Mouse (Mus musculus) spleen, postnatal 4 days (tissue): ENCODE results near the gene Nf2.

ENCODE experiments used
- DNase-seq, 2 experiments: peaks; one replicate each; pipeline ENCODE4 v3.0.0; 2022; ENCODE audit warnings: low spot score in 2 of 2

Nf2 gene

GRCm38 (mm10) chr11:4746733-4747132 lies 102.6 kb downstream of the Nf2 start, which contains the start of gene Cabp7:
TSS of gene Cabp7 (minus strand) at chr11:4746778.
- DNase-seq = no peak

GRCm38 (mm10) chr11:4745969-4746368 lies 103.4 kb downstream of the Nf2 start:
- no peak for DNase-seq

DNA sequence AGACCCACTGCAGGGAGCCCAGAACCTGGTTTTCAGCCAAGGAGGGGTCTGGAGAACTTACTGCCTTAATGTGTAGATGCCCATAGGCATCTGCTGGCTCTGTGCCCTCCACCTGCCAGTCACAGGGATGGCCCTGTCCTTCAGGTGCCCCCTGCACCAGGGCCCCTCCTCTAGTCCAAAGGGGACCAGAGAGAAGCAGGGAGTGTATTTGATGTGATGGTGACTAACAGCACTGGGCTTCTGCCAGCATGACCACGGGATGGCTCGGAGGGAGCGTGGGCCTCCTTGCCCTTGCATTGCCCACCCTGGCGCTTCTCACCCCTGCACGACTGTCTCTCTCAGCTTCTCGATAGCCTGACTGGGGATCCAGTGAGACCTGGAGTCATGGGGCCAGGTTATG lies 104.6 kb downstream of the Nf2 start:
- no peak for DNase-seq

DNA sequence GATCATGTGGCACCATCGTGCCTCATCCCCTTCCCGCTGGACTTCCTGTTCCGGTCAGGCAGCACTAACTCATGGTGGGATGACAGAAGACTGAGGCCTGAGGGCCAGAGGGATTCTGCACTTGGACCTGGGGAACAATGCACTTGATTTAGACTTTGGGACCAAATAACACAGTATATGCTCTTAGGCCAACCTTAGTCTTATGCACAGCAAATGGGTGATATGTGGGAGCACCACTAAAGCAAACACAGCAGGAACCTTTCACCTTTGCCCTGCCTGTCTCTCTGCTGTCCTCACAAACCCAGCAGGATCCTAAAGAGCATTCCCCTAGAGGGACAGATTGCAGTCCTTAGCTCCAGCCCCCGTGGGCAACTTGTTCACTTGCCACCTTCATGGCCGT lies 108.6 kb downstream of the Nf2 start:
- no peak for DNase-seq

GRCm38 (mm10) chr11:4738719-4739118 lies 110.6 kb downstream of the Nf2 start:
- DNase-seq = no peak

- DNase-seq = no peak
Observed at GRCm38 (mm10) chr11:4737682-4738081, 111.7 kb downstream of the Nf2 start.

DNA sequence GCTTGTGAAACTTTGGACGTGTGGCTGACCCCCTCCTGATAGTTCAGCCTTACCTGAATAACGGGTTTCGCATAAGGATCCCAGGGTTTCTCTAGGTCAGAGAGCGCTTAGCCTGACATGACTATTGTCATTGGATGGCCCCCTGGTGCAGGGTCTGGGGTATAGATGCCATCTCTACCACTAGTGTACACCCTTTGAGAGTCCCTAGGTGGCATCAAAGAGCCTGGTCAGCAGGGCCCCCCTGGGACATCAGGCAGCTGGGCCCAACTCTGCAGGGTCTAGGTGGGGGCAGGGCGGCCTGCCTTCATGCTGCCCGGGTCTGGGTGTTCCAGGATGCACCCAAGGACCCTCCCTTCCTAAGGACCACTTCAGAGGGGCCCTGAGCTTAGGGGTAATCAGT lies 113.0 kb downstream of the Nf2 start:
- no peak for DNase-seq

DNA sequence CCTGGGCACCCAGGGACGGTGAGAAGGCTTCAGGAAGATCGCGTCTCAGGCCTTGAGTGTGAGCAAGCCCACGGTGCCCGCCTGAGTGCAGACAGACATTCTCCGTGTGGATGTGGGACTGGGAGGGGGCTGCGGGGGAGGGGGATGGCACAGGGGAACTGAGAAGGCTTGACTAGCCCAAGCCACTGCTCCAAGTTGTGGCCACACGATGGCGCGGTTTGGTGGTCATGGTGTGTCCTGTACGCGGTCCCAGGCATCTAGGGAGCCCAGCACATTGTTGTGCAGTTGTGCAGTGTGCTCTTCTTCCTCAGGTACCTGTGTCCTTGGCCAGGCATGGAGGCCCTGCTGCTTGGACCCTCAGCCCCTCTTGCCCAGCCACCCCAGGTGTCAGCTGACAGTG lies 115.2 kb downstream of the Nf2 start:
- no peak for DNase-seq

DNA sequence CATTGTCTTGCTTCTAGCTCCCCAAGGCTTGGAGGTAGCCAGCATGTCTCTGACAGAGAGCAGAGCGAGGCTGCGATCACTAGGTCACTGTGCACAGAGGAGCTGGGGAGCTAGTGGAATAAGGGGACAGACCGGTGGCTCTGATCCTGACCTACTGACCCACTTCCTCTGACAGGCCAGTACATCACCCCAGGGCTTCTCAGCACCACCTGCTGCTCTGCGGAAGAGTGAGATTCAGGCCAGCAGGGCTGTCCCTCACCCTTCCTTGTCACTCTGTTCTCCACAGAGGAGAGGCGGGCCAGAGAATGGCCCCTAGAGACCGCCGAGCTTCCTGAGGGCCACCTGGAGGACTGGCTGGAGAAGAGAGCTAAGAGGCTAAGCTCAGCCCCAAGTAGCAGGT lies 117.6 kb downstream of the Nf2 start:
- no peak for DNase-seq

- no peak for DNase-seq
Observed at GRCm38 (mm10) chr11:4730913-4731312, 118.4 kb downstream of the Nf2 start.

GRCm38 (mm10) chr11:4730096-4730495 lies 119.2 kb downstream of the Nf2 start:
- DNase-seq = no peak

DNA sequence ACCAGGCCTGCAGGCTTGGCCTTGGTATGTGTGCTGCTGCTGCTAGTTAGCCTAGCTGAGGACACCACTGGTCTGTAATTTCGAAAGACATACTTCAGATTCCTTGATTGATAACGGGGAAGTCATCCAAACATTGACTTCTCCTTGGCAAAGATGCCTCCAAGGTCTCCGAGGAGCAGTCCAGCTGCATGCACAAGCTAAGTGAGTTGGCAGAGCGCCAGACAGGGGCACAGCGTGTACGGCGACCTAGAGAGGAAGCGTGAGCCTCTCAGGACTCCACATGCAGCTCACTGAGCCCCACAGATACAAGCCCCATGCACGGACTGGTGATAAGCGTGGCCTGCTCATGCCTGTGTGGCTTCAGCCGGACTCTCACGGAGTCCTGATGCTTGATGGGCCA lies 119.7 kb downstream of the Nf2 start:
- DNase-seq = no peak

DNA sequence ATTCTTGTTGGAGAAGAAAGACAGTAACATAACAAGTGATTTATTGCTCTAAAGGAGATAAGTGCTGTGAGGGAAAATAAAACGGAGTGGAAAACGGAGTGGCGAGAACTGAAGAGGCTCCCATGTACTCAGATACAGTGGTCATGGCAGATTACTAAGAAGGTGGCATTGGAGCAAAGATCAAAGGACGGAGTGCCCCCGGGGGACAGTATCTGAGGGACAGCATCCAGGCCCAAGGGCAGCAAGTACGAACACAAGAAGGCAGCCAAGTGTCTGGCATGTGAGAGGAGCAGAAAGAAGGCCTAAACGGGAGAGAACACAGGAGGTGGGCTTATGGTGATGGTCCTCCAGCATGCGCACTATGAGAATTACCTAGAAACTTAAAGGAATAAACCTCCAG lies 127.6 kb downstream of the Nf2 start:
- no peak for DNase-seq

GRCm38 (mm10) chr11:4720900-4721580 lies 128.3 kb downstream of the Nf2 start:
- no peak for DNase-seq

GRCm38 (mm10) chr11:4720393-4720792 lies 128.9 kb downstream of the Nf2 start:
- no peak for DNase-seq

- no peak for DNase-seq
Observed at GRCm38 (mm10) chr11:4719961-4720360, 129.4 kb downstream of the Nf2 start.

DNA sequence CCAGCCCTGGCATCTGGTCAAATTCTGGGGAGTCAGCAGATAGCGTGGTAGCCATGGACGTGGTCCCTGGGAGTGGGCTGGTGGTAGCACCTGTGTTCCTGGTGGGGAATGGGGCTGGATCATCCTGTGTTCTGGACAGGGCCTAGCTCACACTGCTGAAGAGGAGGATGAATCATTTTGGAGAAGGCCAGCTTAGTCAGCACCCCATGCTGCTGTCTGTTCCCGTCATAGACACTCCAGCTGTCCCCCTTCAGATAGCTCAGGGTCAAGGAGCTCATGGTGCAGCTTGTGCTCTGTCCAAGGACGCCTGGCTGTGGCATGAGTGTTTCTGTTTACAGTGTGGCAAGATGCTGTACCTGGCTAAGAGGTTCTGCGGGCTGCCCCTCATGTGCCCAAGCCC lies 130.8 kb downstream of the Nf2 start:
- DNase-seq = no peak

DNA sequence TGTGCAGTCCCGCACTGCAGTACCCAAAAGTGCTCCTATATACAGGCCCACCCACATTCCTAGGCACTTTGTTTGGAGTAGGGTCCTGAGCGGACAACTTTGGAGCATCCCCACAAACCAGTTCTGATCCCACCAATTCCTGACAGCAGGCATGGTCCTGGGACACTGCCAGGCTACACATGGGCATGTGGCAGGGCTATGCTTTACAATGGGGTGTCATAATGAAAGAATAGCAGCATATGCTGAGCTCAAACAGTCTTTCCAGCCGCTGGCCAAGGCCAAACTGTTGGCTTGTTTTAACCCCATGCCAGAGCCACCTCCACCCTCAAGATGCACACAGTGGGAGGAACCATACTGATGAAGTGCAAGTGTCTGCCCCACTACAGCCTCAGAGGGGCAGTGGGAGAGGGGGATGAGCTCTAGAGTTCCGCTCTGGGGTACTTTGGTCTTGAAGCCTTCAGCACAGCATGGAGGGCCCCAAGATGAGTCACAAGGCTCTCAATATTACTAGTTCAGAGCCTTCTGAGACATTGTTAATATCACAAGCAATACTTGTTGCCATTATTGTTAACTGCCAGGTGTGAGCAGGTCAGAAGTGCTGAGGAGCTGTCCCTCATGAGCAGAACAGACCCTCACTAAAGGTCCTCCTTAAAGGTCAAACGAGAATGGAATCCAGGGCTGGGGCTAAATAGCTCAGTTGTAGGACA lies 132.7 kb downstream of the Nf2 start:
- no peak for DNase-seq
